Mouse (Mus musculus) liver, embryonic 11.5 days (tissue): ENCODE measurements at regions not wholly inside any gene's neighbourhood (a gene's known extent, or its start where the extent isn't known, plus 50 kb on each side); places are given as distances from the start of the nearest gene placed in this dataset.

ENCODE experiments used
- ATAC-seq: fragments of 200-750 bp; cut with Nextera tagmentation; replicated peaks from 2 replicates; pipeline ENCODE4 v1.8.0; 2017; ENCODE audit warnings: moderate number of reproducible peaks, mild to moderate bottlenecking, moderate TSS enrichment, moderate library complexity; ENCODE audit not compliant: low FRiP score
- DNase-seq: peaks from one replicate; pipeline ENCODE4 v3.0.0-alpha.2; 2017; ENCODE audit warnings: low spot score
- H3K27ac ChIP-seq: fragments of 300-500 bp; sonication (generic); 2 replicates; pipeline ENCODE4 v1.5.1; 2014; ENCODE audit warnings: mild to moderate bottlenecking, low read depth, low read length, control low read depth
- H3K27me3 ChIP-seq: fragments of 300-500 bp; sonication (generic); replicated peaks from 2 replicates; pipeline ENCODE4 v1.6.1; 2014; ENCODE audit warnings: low read length, mixed read lengths; ENCODE audit not compliant: control insufficient read depth, insufficient read depth
- H3K36me3 ChIP-seq: fragments of 300-500 bp; sonication (generic); 2 replicates; pipeline ENCODE4 v1.6.1; 2014; ENCODE audit warnings: mild to moderate bottlenecking, low read length, moderate library complexity, mixed read lengths; ENCODE audit not compliant: control insufficient read depth, insufficient read depth
- H3K4me1 ChIP-seq: fragments of 300-500 bp; sonication (generic); replicated peaks from 2 replicates; pipeline ENCODE4 v1.6.1; 2014; ENCODE audit warnings: low read length, mixed read lengths; ENCODE audit not compliant: control insufficient read depth, insufficient read depth
- H3K4me2 ChIP-seq: fragments of 300-500 bp; sonication (generic); 2 replicates; pipeline ENCODE4 v1.6.1; 2014; ENCODE audit warnings: mild to moderate bottlenecking, control low read depth, moderate library complexity
- H3K4me3 ChIP-seq: fragments of 300-500 bp; sonication (generic); 2 replicates; pipeline ENCODE4 v1.5.1; 2014; ENCODE audit warnings: low read depth, low read length, control low read depth
- H3K9ac ChIP-seq: fragments of 300-500 bp; sonication (generic); 2 replicates; pipeline ENCODE4 v1.6.1; 2014; ENCODE audit warnings: low read depth, low read length, control low read depth
- H3K9me3 ChIP-seq: fragments of 300-500 bp; sonication (generic); 2 replicates; pipeline ENCODE4 v1.6.1; 2016; ENCODE audit warnings: low read length, inconsistent platforms, mixed read lengths; ENCODE audit not compliant: control insufficient read depth
- WGBS: fragments of 180-500 bp; shearing (Covaris S2); extraction: QIAGEN DNeasy Blood & Tissue Kit; methylation state at CpG from one replicate; pipeline ENCODE4 v1.1.7; 2014; 5-methylcytosine and 5-hydroxymethylcytosine counted together

- H3K27ac ChIP-seq: no peak overlapping the region
- no peaks in the 10 kb centered on the region for H3K4me1 ChIP-seq
- H3K9ac ChIP-seq: no peak overlapping the region
- DNase-seq: no peak
- H3K36me3 ChIP-seq: no peaks in the 10 kb centered on the region
- H3K27me3 ChIP-seq: no peaks in the 10 kb centered on the region
- H3K4me2 ChIP-seq: no peak overlapping the region
- no peaks in the 10 kb centered on the region for H3K9me3 ChIP-seq
- no peak overlapping the region for H3K4me3 ChIP-seq
- no peak for ATAC-seq
- 75% methylated on average over 1 of the region's 1 CpGs for WGBS
These were observed 98.3 kb upstream of the Dap start for GRCm38 (mm10) chr15:31125784-31126183.

GRCm38 (mm10) chr15:31126999-31127398 lies 97.1 kb upstream of the Dap start:
- H3K4me3 ChIP-seq: no peak overlapping the region
- no peaks in the 10 kb centered on the region for H3K36me3 ChIP-seq
- H3K9me3 ChIP-seq: no peaks in the 10 kb centered on the region
- H3K27ac ChIP-seq: no peak overlapping the region
- DNase-seq (peak; percentile 20), ATAC-seq (no peak)
- H3K4me1 ChIP-seq: no peaks in the 10 kb centered on the region
- no peaks in the 10 kb centered on the region for H3K27me3 ChIP-seq
- no peak overlapping the region for H3K9ac ChIP-seq
- WGBS: 53% methylated on average over 3 of the region's 3 CpGs
- H3K4me2 ChIP-seq: no peak overlapping the region

GRCm38 (mm10) chr15:31134891-31135290 lies 89.2 kb upstream of the Dap start:
- no peak for DNase-seq
- H3K4me3 ChIP-seq: no peak overlapping the region
- H3K36me3 ChIP-seq: no peaks in the 10 kb centered on the region
- H3K27me3 ChIP-seq: no peaks in the 10 kb centered on the region
- no peak overlapping the region for H3K9ac ChIP-seq
- no peaks in the 10 kb centered on the region for H3K4me1 ChIP-seq
- no peak for ATAC-seq
- H3K4me2 ChIP-seq: no peak overlapping the region
- H3K27ac ChIP-seq: no peak overlapping the region
- no peaks in the 10 kb centered on the region for H3K9me3 ChIP-seq
- WGBS: 68% methylated on average over 7 of the region's 7 CpGs

GRCm38 (mm10) chr15:31138637-31139036 lies 85.5 kb upstream of the Dap start:
- H3K9me3 ChIP-seq: no peaks in the 10 kb centered on the region
- H3K36me3 ChIP-seq: no peaks in the 10 kb centered on the region
- no peak for DNase-seq
- no peak overlapping the region for H3K4me2 ChIP-seq
- H3K4me1 ChIP-seq: no peaks in the 10 kb centered on the region
- no peak overlapping the region for H3K9ac ChIP-seq
- no peak overlapping the region for H3K4me3 ChIP-seq
- 81% methylated on average over 6 of the region's 6 CpGs for WGBS
- no peak overlapping the region for H3K27ac ChIP-seq
- H3K27me3 ChIP-seq: no peaks in the 10 kb centered on the region
- ATAC-seq: no peak

- H3K27ac ChIP-seq: no peak overlapping the region
- H3K4me1 ChIP-seq: no peaks in the 10 kb centered on the region
- WGBS: 66% methylated on average over 4 of the region's 4 CpGs
- DNase-seq (no peak), ATAC-seq (no peak)
- H3K36me3 ChIP-seq: no peaks in the 10 kb centered on the region
- no peak overlapping the region for H3K4me2 ChIP-seq
- H3K9ac ChIP-seq: no peak overlapping the region
- H3K4me3 ChIP-seq: no peak overlapping the region
- H3K9me3 ChIP-seq: no peaks in the 10 kb centered on the region
- H3K27me3 ChIP-seq: no peaks in the 10 kb centered on the region
These were observed 82.4 kb upstream of the Dap start for GRCm38 (mm10) chr15:31141750-31142149.

- Histone ChIP-seq H3K27ac (no peak overlapping the region), H3K36me3 (no peaks in the 10 kb centered on the region), H3K4me3 (no peak overlapping the region), H3K9me3 (no peaks in the 10 kb centered on the region), H3K4me2 (no peak overlapping the region), H3K9ac (no peak overlapping the region), H3K4me1 (no peaks in the 10 kb centered on the region), H3K27me3 (no peaks in the 10 kb centered on the region)
- peak; percentile 8 for DNase-seq
- WGBS: 83% methylated on average over 10 of the region's 10 CpGs
- ATAC-seq: no peak
These were observed 75.6 kb upstream of the Dap start for GRCm38 (mm10) chr15:31148251-31149145.

GRCm38 (mm10) chr15:31149855-31150254 lies 74.3 kb upstream of the Dap start:
- 59% methylated on average over 2 of the region's 2 CpGs for WGBS
- Histone ChIP-seq H3K4me3 (no peak overlapping the region), H3K36me3 (no peaks in the 10 kb centered on the region), H3K4me2 (no peak overlapping the region), H3K4me1 (no peaks in the 10 kb centered on the region), H3K27ac (no peak overlapping the region), H3K9ac (no peak overlapping the region), H3K27me3 (no peaks in the 10 kb centered on the region), H3K9me3 (no peaks in the 10 kb centered on the region)
- peak; percentile 9 for DNase-seq
- ATAC-seq: no peak

GRCm38 (mm10) chr15:31150546-31151471 lies 73.3 kb upstream of the Dap start:
- H3K27ac ChIP-seq: no peak overlapping the region
- no peaks in the 10 kb centered on the region for H3K27me3 ChIP-seq
- no peak overlapping the region for H3K4me2 ChIP-seq
- no peak overlapping the region for H3K9ac ChIP-seq
- DNase-seq (peak; percentile 41), ATAC-seq (no peak)
- no peaks in the 10 kb centered on the region; the same call in 1 of the 2 replicates for H3K4me1 ChIP-seq
- 51% methylated on average over 21 of the region's 21 CpGs for whole genome bisulfite sequencing
- no peaks in the 10 kb centered on the region for H3K9me3 ChIP-seq
- H3K4me3 ChIP-seq: no peak overlapping the region
- no peaks in the 10 kb centered on the region for H3K36me3 ChIP-seq
